Mouse (Mus musculus) thymus, adult 2 months (tissue): Measurements from ENCODE around the gene Slc39a11.
"Not testable (repeated sequence)": the region's sequence is repeated elsewhere in the genome, so short reads cannot be mapped to it uniquely, and the experiment has no call there.

ENCODE experiments used
- CTCF ChIP-seq: fragments of 200-500 bp; IDR thresholded peaks from 2 replicates; pipeline ENCODE4 v1.5.1; 2012; ENCODE audit warnings: mild to moderate bottlenecking, control low read depth, low read length, moderate library complexity, borderline replicate concordance; ENCODE audit not compliant: control insufficient read depth, poor library complexity, insufficient read depth; ENCODE audit errors: extremely low read depth
- POLR2A ChIP-seq: fragments of 200-500 bp; IDR thresholded peaks from 2 replicates; pipeline ENCODE4 v1.6.1; 2012; ENCODE audit warnings: mild to moderate bottlenecking, low read length, control low read depth, moderate library complexity; ENCODE audit not compliant: control insufficient read depth, poor library complexity, insufficient read depth; ENCODE audit errors: extremely low read depth

GRCm38 (mm10) chr11:113567926-113568325 lies 82.0 kb downstream of the Slc39a11 start:
- not testable (repeated sequence) for TF ChIP-seq CTCF, POLR2A
